Mouse (Mus musculus) C2C12 (cell line): Measurements from ENCODE around the gene Osbpl2. TPM values are rescaled to one million over a fixed set of nuclear protein-coding genes. Genes with fewer than 3 reads are reported as not detected.

Source experiments
- H3K27me3 ChIP-seq: one replicate; pipeline ENCODE4 v1.6.1; 2011; ENCODE audit not compliant: control insufficient read depth, insufficient read depth, insufficient read length
- H3K36me3 ChIP-seq: one replicate; pipeline ENCODE4 v1.6.1; 2011; ENCODE audit not compliant: control insufficient read depth, insufficient read depth
- H3K4me3 ChIP-seq: one replicate; pipeline ENCODE4 v1.5.1; 2011; ENCODE audit warnings: mild to moderate bottlenecking, control low read depth; ENCODE audit not compliant: poor library complexity, insufficient read depth, severe bottlenecking
- H3K79me2 ChIP-seq: one replicate; pipeline ENCODE4 v1.6.1; 2011; ENCODE audit not compliant: control insufficient read depth, insufficient read depth
- H3K79me3 ChIP-seq: one replicate; pipeline ENCODE4 v1.6.1; 2011; ENCODE audit warnings: low read depth, control low read depth
- H3ac ChIP-seq: one replicate; pipeline ENCODE3; 2011; ENCODE audit warnings: low read depth; ENCODE audit not compliant: control insufficient read depth, insufficient read length
- CEBPB ChIP-seq: IDR thresholded peaks from one replicate; pipeline ENCODE4 v1.6.1; 2011; ENCODE audit warnings: low read depth, mild to moderate bottlenecking, control low read depth, moderate library complexity
- CTCF ChIP-seq: IDR thresholded peaks from one replicate; pipeline ENCODE4 v1.5.1; 2011; ENCODE audit not compliant: control insufficient read depth, insufficient read depth, insufficient read length
- FOSL1 ChIP-seq: IDR thresholded peaks from one replicate; pipeline ENCODE4 v1.8.0; 2011; ENCODE audit warnings: mild to moderate bottlenecking, low read length; ENCODE audit not compliant: poor library complexity, insufficient read depth, severe bottlenecking
- MAX ChIP-seq: IDR thresholded peaks from one replicate; pipeline ENCODE4 v1.6.1; 2011; ENCODE audit warnings: mild to moderate bottlenecking, control low read depth
- MYOD1 ChIP-seq: IDR thresholded peaks from one replicate; pipeline ENCODE4 v1.6.1; 2011; ENCODE audit warnings: low read depth; ENCODE audit not compliant: control insufficient read depth, insufficient read length
- MYOG ChIP-seq: IDR thresholded peaks from one replicate; pipeline ENCODE4 v1.6.1; 2011; ENCODE audit not compliant: control insufficient read depth, insufficient read length; ENCODE audit errors: extremely low read depth
- USF1 ChIP-seq: IDR thresholded peaks from one replicate; pipeline ENCODE4 v1.6.1; 2011; ENCODE audit warnings: low read depth, mild to moderate bottlenecking, control low read depth, moderate library complexity
- polyA plus RNA-seq: library from polyadenylated mRNA; unstranded; fragments of >200 nt; fragmentation: generic; extraction: Trizol; gene quantifications from one replicate; pipeline ENCODE4 v1.2.1, GENCODE M21; 2012; ENCODE audit warnings: missing spikeins

Osbpl2 gene
- polyA plus RNA-seq, 1 experiment = 9.2 TPM

DNA sequence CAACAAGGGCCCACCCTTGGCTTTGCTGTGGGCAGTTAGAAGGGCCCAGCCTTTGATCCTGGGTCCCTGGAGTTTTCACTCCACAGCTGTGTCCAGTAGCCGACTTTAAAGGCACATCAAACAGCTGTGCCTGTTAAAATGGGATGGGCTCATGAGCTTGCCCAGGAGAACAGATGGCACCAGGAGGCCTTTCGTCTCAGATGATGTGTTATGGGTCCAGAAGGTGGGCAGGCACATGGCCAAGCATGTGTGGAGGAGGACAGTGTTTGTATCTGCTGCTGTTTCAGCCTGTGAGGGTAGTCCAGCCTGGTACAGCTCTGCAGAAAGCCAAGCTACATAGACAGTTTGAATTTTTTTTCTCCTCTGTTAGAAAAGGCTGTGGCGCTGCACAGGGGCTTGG lies 35.7 kb downstream of the Osbpl2 start:
- Histone ChIP-seq H3K36me3 (peaks cover 27% of the 10 kb centered on the region), H3ac (no peak overlapping the region), H3K4me3 (no peak overlapping the region), H3K79me3 (no peaks in the 10 kb centered on the region), H3K27me3 (no peaks in the 10 kb centered on the region), H3K79me2 (no peaks in the 10 kb centered on the region)
- no peak for TF ChIP-seq FOSL1
- no peak for TF ChIP-seq MAX
- no peak for TF ChIP-seq MYOD1
- TF ChIP-seq USF1 = no peak
- no peak for TF ChIP-seq CEBPB
- no peak for TF ChIP-seq CTCF
- TF ChIP-seq MYOG = no peak

GRCm38 (mm10) chr2:180158627-180159026 lies 39.5 kb downstream of the Osbpl2 start:
- H3K79me2 ChIP-seq = no peaks in the 10 kb centered on the region
- H3K79me3 ChIP-seq = no peaks in the 10 kb centered on the region
- H3K27me3 ChIP-seq = no peaks in the 10 kb centered on the region
- no peak overlapping the region for H3ac ChIP-seq
- peaks cover 6% of the 10 kb centered on the region for H3K36me3 ChIP-seq
- no peak for TF ChIP-seq USF1
- no peak for TF ChIP-seq FOSL1
- TF ChIP-seq MYOD1 = no peak
- no peak for TF ChIP-seq MYOG
- no peak for TF ChIP-seq CTCF
- no peak for TF ChIP-seq CEBPB
- TF ChIP-seq MAX = no peak
- no peak overlapping the region for H3K4me3 ChIP-seq

GRCm38 (mm10) chr2:180165855-180166254 lies 46.7 kb downstream of the Osbpl2 start:
- Histone ChIP-seq H3K79me3 (no peaks in the 10 kb centered on the region), H3K79me2 (no peaks in the 10 kb centered on the region), H3K4me3 (no peak overlapping the region), H3ac (no peak overlapping the region), H3K27me3 (no peaks in the 10 kb centered on the region), H3K36me3 (no peaks in the 10 kb centered on the region)
- TF ChIP-seq CEBPB (no peak), MYOG (no peak), USF1 (no peak), MYOD1 (no peak), FOSL1 (no peak), CTCF (no peak), MAX (no peak)

GRCm38 (mm10) chr2:180166869-180167268 lies 47.8 kb downstream of the Osbpl2 start:
- Histone ChIP-seq H3K4me3 (no peak overlapping the region), H3K27me3 (no peaks in the 10 kb centered on the region), H3K36me3 (no peaks in the 10 kb centered on the region), H3ac (no peak overlapping the region), H3K79me3 (peaks cover 2% of the 10 kb centered on the region), H3K79me2 (peaks cover 6% of the 10 kb centered on the region)
- TF ChIP-seq FOSL1 (no peak), CTCF (no peak), USF1 (no peak), CEBPB (no peak), MYOD1 (no peak), MAX (no peak)

DNA sequence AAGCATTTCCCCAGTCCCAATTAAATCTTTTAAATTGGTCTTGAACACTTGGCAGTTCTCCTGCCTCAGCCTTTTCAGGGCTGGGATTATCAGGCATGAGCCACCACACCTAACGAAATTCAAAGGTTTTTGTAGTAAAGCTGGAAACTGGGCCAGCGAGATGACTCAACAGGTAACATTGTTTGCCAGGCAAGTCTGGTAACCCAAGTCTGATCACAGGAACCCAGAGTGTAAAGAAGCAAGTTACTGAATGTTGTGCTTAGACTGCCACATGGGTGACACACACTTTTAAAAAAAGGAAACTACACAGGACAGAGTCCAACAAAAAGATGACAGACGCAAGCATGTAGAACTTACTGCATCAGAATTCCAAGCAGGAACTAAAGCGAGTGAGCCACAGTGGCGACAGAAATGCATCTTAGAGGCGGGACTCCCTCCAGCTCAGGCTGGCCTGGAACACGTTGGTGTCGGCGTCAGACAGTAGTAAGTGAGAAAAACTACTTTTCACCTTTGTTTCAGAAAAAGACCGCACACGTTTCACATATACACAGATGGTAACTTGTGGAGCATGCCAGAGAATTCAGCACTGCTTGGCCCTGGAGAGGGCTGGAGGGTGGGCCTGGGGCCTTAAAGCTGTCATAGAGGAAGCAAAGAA lies 51.2 kb downstream of the Osbpl2 start:
- H3K79me3 ChIP-seq = peaks cover 33% of the 10 kb centered on the region
- TF ChIP-seq FOSL1 (no peak), MYOG (no peak), USF1 (no peak), CEBPB (no peak), MAX (no peak), MYOD1 (no peak), CTCF (no peak)
- H3ac ChIP-seq = no peak overlapping the region
- H3K4me3 ChIP-seq = no peak overlapping the region
- peaks cover 40% of the 10 kb centered on the region for H3K79me2 ChIP-seq
- no peaks in the 10 kb centered on the region for H3K27me3 ChIP-seq
- H3K36me3 ChIP-seq = peaks cover 32% of the 10 kb centered on the region
